In genomic region chr3:88141787-88142523, GRCm38 (mm10) we compare ENCODE assay signal across 8 mouse cellular contexts. TPM values are rescaled to one million over a fixed set of nuclear protein-coding genes. Genes with fewer than 3 reads are reported as not detected.
A peak's percentile ranks its signal among the peaks of the same experiment; 100 is the strongest.
DNase-seq lines count a peak whose midpoint lies in the region; ATAC-seq lines count a peak whose summit lies in the region.

Mef2d (plus strand) TSS chr3:88142372.

- DNase-seq in adipocyte (ENCODE audit: low spot score): peak; percentile 97
- DNase-seq in embryo, embryonic 10 days (ENCODE audit: low spot score): peak; percentile 94
- DNase-seq in gastrocnemius, postnatal 10 days: peak; percentile 96
- DNase-seq in induced T-regulatory cell, adult 2 months (ENCODE audit: low read depth): peak; percentile 99
- peak; percentile 87 to 94 for DNase-seq in left cerebral cortex, adult 9 months (ENCODE audit: low spot score in 2 of 2)
- DNase-seq in right cerebral cortex, postnatal 14 days: peak; percentile 93
- peak; percentile 88 to 94 for DNase-seq in urinary bladder, postnatal 36 days (ENCODE audit: low spot score in 2 of 2)

- ATAC-seq in megakaryocyte progenitor cell, adult 5-6 weeks (replicated peaks; ENCODE audit: poor library complexity): peak; percentile 60

RNA-seq across cellular contexts. Expression of gene Mef2d, which starts in this region (rescaled TPM):
- 100 to 1,000 TPM; 148 to 163 TPM for total RNA-seq in gastrocnemius, postnatal 10 days (2021)
- total RNA-seq in megakaryocyte progenitor cell, adult 5-6 weeks (2015): 82.5 and 95.7 TPM in 2 replicates
- 49.6 and 52.8 TPM in 2 replicates for total RNA-seq in megakaryocyte progenitor cell, adult 5-6 weeks (2017)

Comparison
In these comparisons a context has a peak if more than half of its experiments do, and no peak if none do; other contexts are left out.
1. Peak in every context shown above with its lines: DNase-seq and ATAC-seq.